Mouse (Mus musculus) ZHBTc4 (cell line): Measurements from ENCODE around the gene Hapln3.
A peak's percentile ranks its signal among the peaks of the same experiment; 100 is the strongest.

Experiments used
- DNase-seq: peaks from one replicate; pipeline ENCODE4 v3.0.0-alpha.2; 2011; ENCODE audit warnings: low read depth, low spot score

Gene Hapln3

GRCm38 (mm10) chr7:79130843-79131444, at the start of gene Hapln3:
Hapln3 (minus strand) TSS chr7:79131018.
- peak; percentile 46 for DNase-seq

GRCm38 (mm10) chr7:79173800-79174199, 43.0 kb upstream of the Hapln3 start:
- DNase-seq = no peak

GRCm38 (mm10) chr7:79171782-79172181, 41.0 kb upstream of the Hapln3 start:
- DNase-seq = no peak

GRCm38 (mm10) chr7:79167006-79167562, 36.3 kb upstream of the Hapln3 start:
- peak; percentile 40 for DNase-seq

- no peak for DNase-seq
Measured at GRCm38 (mm10) chr7:79159406-79159805, 28.6 kb upstream of the Hapln3 start.

- no peak for DNase-seq
Measured at GRCm38 (mm10) chr7:79149522-79149921, 18.7 kb upstream of the Hapln3 start.

- DNase-seq = peak; percentile 97
Measured at GRCm38 (mm10) chr7:79148711-79149266, 18.0 kb upstream of the Hapln3 start, which contains the start of gene Mfge8. Mfge8 (minus strand) TSS chr7:79149060.

- no peak for DNase-seq
Measured at GRCm38 (mm10) chr7:79147931-79148653, 17.3 kb upstream of the Hapln3 start.

GRCm38 (mm10) chr7:79147011-79147837, 16.4 kb upstream of the Hapln3 start:
- DNase-seq = no peak

- DNase-seq = peak; percentile 86
Measured at GRCm38 (mm10) chr7:79140897-79141296, 10.1 kb upstream of the Hapln3 start.

GRCm38 (mm10) chr7:79139891-79140591, 9.2 kb upstream of the Hapln3 start:
- DNase-seq = peak; percentile 68

- DNase-seq = peak; percentile 89
Measured at GRCm38 (mm10) chr7:79139328-79139824, 8.6 kb upstream of the Hapln3 start.

GRCm38 (mm10) chr7:79133391-79133790, 2.6 kb upstream of the Hapln3 start:
- peak; percentile 60 for DNase-seq

- DNase-seq = no peak
Measured at GRCm38 (mm10) chr7:79130385-79130784, 433 bp downstream of the Hapln3 start.

- peak; percentile 58 for DNase-seq
Measured at GRCm38 (mm10) chr7:79129883-79130282, 935 bp downstream of the Hapln3 start.

- no peak for DNase-seq
Measured at GRCm38 (mm10) chr7:79123465-79123864, 7.4 kb downstream of the Hapln3 start.

GRCm38 (mm10) chr7:79113848-79114247, 17.0 kb downstream of the Hapln3 start:
- DNase-seq = no peak

GRCm38 (mm10) chr7:79096492-79096891, 34.3 kb downstream of the Hapln3 start:
- DNase-seq = peak; percentile 35

GRCm38 (mm10) chr7:79089111-79089510, 41.7 kb downstream of the Hapln3 start:
- DNase-seq = peak; percentile 56

- DNase-seq = peak; percentile 74
Measured at GRCm38 (mm10) chr7:79080572-79081399, 50.0 kb downstream of the Hapln3 start.
